Mouse (Mus musculus) liver, embryonic 16.5 days (tissue): ENCODE measurements around the gene Lrrfip2. TPM values are rescaled to one million over a fixed set of nuclear protein-coding genes. Genes with fewer than 3 reads are reported as not detected.

Source experiments
- ATAC-seq: fragments of 200-750 bp; cut with Nextera tagmentation; 2 replicates; pipeline ENCODE4 v1.8.0; 2017; ENCODE audit warnings: low read depth, mild to moderate bottlenecking, moderate number of reproducible peaks, moderate library complexity
- H3K27ac ChIP-seq: fragments of 300-500 bp; sonication (generic); 2 replicates; pipeline ENCODE4 v1.5.1; 2014; ENCODE audit warnings: mild to moderate bottlenecking, low read length
- H3K27me3 ChIP-seq: fragments of 300-500 bp; sonication (generic); 2 replicates; pipeline ENCODE4 v1.6.1; 2014; ENCODE audit warnings: low read depth, low read length, mixed read lengths; ENCODE audit not compliant: control insufficient read depth, insufficient read depth
- H3K36me3 ChIP-seq: fragments of 300-500 bp; sonication (generic); 2 replicates; pipeline ENCODE4 v1.6.1; 2014; ENCODE audit warnings: mild to moderate bottlenecking; ENCODE audit not compliant: control insufficient read depth, insufficient read depth
- H3K4me1 ChIP-seq: fragments of 300-500 bp; sonication (generic); 2 replicates; pipeline ENCODE4 v1.6.1; 2014; ENCODE audit warnings: low read depth, low read length, mixed read lengths; ENCODE audit not compliant: control insufficient read depth
- H3K4me2 ChIP-seq: fragments of 300-500 bp; sonication (generic); 2 replicates; pipeline ENCODE4 v1.6.1; 2014; ENCODE audit warnings: low read depth, low read length, mixed read lengths
- H3K4me3 ChIP-seq: fragments of 300-500 bp; sonication (generic); 2 replicates; pipeline ENCODE4 v1.5.1; 2014; ENCODE audit warnings: low read depth, mild to moderate bottlenecking, low read length
- H3K9ac ChIP-seq: fragments of 300-500 bp; sonication (generic); 2 replicates; pipeline ENCODE4 v1.6.1; 2014; ENCODE audit warnings: low read depth, low read length
- H3K9me3 ChIP-seq: fragments of 300-500 bp; sonication (generic); replicated peaks from 2 replicates; pipeline ENCODE4 v1.6.1; 2016; ENCODE audit warnings: low read length; ENCODE audit not compliant: control insufficient read depth
- WGBS: fragments of 180-500 bp; shearing (Covaris S2); extraction: QIAGEN DNeasy Blood & Tissue Kit; methylation state at CpG from one replicate; pipeline ENCODE4 v1.1.7; 2014; ENCODE audit not compliant: insufficient replicate concordance; 5-methylcytosine and 5-hydroxymethylcytosine counted together
- polyA plus RNA-seq: library from polyadenylated mRNA; unstranded; fragments of >200 nt; fragmentation: Nextera tagmentation; extraction: Ambion mirVana; gene quantifications from 2 replicates; pipeline ENCODE4 v1.2.1, GENCODE M21; 2015

Lrrfip2 gene
- polyA plus RNA-seq, 1 experiment from 2014 or later: 16.2 TPM

DNA sequence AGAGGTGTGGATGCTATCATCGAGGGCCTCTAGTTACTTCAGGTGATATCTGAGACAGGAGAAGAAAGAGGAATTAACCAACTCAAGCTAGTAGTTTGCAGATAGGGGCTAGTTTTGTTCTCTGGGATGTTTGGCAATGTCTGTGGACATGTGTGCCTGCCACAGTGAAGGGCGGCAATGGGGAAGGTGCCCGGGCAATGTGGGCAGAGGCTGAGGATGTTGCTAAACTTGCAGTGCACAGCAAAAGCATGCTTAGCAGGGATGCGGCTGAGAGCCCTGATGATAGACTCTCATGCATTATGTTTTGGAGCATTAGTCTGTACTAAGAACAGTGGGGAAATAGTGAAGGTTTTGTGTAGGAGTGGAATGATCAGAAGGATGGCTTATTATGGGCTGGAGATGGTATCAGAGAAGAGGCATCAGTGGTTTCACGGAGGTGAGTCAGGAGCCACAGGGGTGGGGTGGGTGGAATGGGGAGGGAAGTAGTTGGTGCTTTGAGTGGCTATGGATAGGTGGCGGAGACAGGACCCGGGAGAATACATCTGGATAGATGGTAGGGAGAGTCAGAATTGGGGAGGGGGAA, 28.9 kb downstream of the Lrrfip2 start:
- Histone ChIP-seq H3K27me3 (no peaks in the 10 kb centered on the region), H3K4me1 (peaks cover 10% of the 10 kb centered on the region), H3K9ac (no peak overlapping the region), H3K4me2 (no peak overlapping the region), H3K36me3 (no peaks in the 10 kb centered on the region), H3K27ac (peak overlapping the region; percentile 9; the same call in 1 of the 2 replicates), H3K4me3 (no peak overlapping the region; the same call in 1 of the 2 replicates), H3K9me3 (no peaks in the 10 kb centered on the region)
- peak; percentile 35; the same call in 1 of the 2 replicates for ATAC-seq
- WGBS: 75% methylated on average over 7 of the region's 7 CpGs

DNA sequence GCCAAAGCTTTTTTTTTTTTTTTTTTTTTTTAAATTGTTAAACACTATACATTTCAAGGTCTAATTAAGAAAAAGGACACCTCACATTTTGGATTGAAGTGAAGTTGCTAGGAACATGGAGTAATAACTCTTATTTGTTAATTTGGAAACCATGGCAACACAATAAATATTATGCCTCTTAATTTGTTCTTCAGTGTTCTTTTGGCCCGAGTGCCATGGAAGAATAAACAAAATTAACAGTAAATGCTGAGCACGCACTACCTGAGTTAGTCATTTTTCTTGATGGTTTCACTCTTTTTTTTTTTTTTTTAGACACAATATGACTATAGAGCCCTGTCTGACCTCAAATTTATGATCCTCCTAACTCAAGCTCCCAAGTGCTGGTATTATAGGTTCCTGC, 30.6 kb downstream of the Lrrfip2 start:
- Histone ChIP-seq H3K27ac (no peak overlapping the region), H3K9ac (no peak overlapping the region), H3K27me3 (no peaks in the 10 kb centered on the region), H3K9me3 (no peaks in the 10 kb centered on the region), H3K4me2 (no peak overlapping the region), H3K4me3 (no peak overlapping the region), H3K4me1 (peaks cover 10% of the 10 kb centered on the region), H3K36me3 (no peaks in the 10 kb centered on the region)
- ATAC-seq: no peak
- 60% methylated on average over 2 of the region's 2 CpGs for whole genome bisulfite sequencing

DNA sequence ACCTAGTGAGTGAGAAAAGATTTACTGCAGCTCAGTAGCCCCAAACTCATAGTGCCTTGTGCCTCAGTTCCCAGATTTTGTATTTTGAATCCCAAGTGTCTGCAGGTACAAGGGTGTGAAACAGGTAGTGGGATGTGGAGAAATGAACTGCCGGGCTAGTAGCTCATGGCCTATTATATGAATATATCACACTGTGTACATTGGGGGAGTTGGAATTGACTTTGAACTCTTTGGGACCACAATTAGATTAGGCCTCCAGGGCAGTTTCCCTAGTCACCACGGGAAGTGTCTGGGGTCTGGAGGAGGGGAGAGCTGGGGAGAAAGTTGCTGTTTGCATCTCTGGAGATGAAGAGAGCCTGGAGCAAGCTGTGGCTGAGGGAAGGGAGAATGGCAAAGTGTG, 31.0 kb downstream of the Lrrfip2 start:
- Histone ChIP-seq H3K4me2 (no peak overlapping the region), H3K27me3 (no peaks in the 10 kb centered on the region), H3K9ac (no peak overlapping the region), H3K9me3 (no peaks in the 10 kb centered on the region), H3K36me3 (no peaks in the 10 kb centered on the region), H3K4me1 (peaks cover 10% of the 10 kb centered on the region), H3K27ac (no peak overlapping the region), H3K4me3 (no peak overlapping the region)
- no peak for ATAC-seq
- WGBS: 44% methylated on average over 2 of the region's 2 CpGs

DNA sequence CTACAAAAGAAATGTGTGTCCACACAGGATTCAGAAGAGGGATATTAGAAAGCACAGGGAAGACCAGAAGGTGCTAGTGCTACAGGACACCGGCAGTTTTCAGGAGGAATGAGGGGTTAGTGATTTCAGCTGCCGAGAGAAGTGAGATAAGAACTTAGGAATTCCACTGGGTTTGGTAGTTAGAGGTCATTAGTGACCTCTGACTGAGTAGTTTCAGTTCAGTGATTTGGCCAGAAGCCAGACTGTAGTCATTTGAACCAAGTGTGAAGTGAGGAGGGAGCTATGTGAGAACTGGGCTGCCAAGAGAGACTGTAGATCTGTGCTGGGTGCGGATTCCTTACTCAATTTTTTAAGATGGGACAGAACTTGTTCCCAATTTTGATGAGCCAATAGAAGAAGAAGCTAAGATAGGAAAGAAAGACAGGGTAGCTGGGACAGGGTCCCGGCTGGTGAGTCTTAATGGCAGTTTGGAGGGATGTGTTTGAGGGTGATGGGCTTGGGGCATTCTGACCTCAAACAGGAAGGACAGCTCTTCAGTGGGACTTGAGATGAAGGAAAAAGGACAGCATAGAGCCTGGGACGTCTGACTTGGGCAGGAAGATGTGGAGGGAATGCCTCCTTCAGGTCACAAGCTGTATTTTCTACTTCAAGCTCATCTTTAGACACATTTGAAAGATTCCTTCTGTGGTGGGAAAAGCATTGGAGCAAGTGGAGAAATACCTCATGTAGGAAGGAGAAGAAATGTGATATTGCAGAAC, 32.0 kb downstream of the Lrrfip2 start:
- ATAC-seq: peak; percentile 45; the same call in 1 of the 2 replicates
- no peak overlapping the region for H3K27ac ChIP-seq
- H3K9ac ChIP-seq: no peak overlapping the region
- 50% methylated on average over 5 of the region's 5 CpGs for WGBS
- H3K4me2 ChIP-seq: no peak overlapping the region
- H3K9me3 ChIP-seq: no peaks in the 10 kb centered on the region
- peaks cover 10% of the 10 kb centered on the region for H3K4me1 ChIP-seq
- no peaks in the 10 kb centered on the region for H3K27me3 ChIP-seq
- H3K4me3 ChIP-seq: no peak overlapping the region
- H3K36me3 ChIP-seq: no peaks in the 10 kb centered on the region

DNA sequence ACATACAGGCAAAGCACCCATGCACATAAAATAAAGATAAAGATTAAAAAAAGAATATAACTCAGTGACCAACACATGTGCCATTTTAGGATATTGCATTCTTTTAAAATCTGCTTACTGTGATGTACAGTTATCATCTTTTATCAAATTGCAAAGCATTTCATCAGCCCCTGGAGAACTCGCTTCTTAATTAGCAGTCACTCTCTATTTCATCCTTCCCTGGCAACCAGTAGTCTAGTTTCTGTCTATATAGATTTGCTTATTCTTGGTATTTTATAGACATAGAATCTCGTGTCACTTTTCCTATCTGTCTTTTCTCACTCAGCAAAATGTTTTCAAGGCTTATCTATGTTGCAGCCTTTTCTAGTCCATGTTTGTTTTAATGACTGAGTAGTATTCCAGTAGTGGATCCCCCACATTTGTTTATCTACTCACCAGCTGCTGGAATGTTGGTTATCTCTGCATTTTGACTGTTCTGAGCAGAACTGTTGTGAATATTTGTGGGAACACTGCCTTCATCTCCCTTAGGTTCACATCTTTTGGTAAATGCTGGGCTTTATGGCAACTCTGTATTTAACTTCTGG, 35.0 kb downstream of the Lrrfip2 start:
- Histone ChIP-seq H3K9me3 (no peaks in the 10 kb centered on the region), H3K4me3 (no peak overlapping the region), H3K27me3 (no peaks in the 10 kb centered on the region), H3K4me2 (no peak overlapping the region), H3K4me1 (peaks cover 10% of the 10 kb centered on the region), H3K36me3 (no peaks in the 10 kb centered on the region), H3K27ac (no peak overlapping the region), H3K9ac (no peak overlapping the region)
- 52% methylated on average over 2 of the region's 2 CpGs for WGBS
- no peak for ATAC-seq

DNA sequence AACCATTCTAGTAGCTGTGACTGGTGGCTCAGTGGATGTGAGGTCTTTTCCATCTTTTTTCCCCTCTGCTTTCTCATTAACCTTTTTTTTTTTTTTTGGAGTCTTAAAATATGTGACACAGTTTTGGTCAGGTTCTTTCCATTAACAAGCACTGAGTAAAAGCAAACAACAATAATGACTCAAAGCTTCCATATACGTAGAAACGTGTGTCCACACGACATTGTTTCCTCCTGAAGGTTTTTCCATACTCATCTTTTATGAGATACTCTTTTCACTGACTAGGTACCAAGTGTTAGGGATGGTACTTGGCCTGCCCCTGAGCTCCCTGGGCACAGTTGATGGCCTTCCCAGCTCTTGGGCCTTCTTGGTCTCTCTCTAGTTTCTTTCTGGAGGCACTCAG, 35.6 kb downstream of the Lrrfip2 start:
- no peak overlapping the region for H3K4me2 ChIP-seq
- H3K36me3 ChIP-seq: no peaks in the 10 kb centered on the region
- H3K4me1 ChIP-seq: peaks cover 10% of the 10 kb centered on the region
- 81% methylated on average over 3 of the region's 3 CpGs for WGBS
- ATAC-seq: no peak
- H3K9me3 ChIP-seq: no peaks in the 10 kb centered on the region
- no peak overlapping the region for H3K27ac ChIP-seq
- H3K27me3 ChIP-seq: no peaks in the 10 kb centered on the region
- no peak overlapping the region for H3K9ac ChIP-seq
- no peak overlapping the region for H3K4me3 ChIP-seq

- no peak overlapping the region for H3K27ac ChIP-seq
Observed at GRCm38 (mm10) chr9:111155764-111156458, 38.5 kb downstream of the Lrrfip2 start.

GRCm38 (mm10) chr9:111159562-111159961, 42.2 kb downstream of the Lrrfip2 start:
- Histone ChIP-seq H3K27me3 (no peaks in the 10 kb centered on the region), H3K27ac (no peak overlapping the region), H3K4me3 (no peak overlapping the region), H3K9ac (no peak overlapping the region), H3K4me2 (no peak overlapping the region), H3K4me1 (no peaks in the 10 kb centered on the region; the same call in 1 of the 2 replicates), H3K36me3 (no peaks in the 10 kb centered on the region), H3K9me3 (no peaks in the 10 kb centered on the region)
- ATAC-seq: no peak
- 69% methylated on average over 1 of the region's 1 CpGs for WGBS

More at GRCm38 (mm10) chr9:111155764-111156458, 38.5 kb downstream of the Lrrfip2 start:
- Histone ChIP-seq H3K4me3 (no peak overlapping the region), H3K9ac (no peak overlapping the region), H3K9me3 (no peaks in the 10 kb centered on the region), H3K36me3 (no peaks in the 10 kb centered on the region), H3K27me3 (no peaks in the 10 kb centered on the region), H3K4me1 (no peaks in the 10 kb centered on the region; the same call in 1 of the 2 replicates), H3K4me2 (no peak overlapping the region)
- WGBS: 82% methylated on average over 11 of the region's 11 CpGs
- ATAC-seq: peak; percentile 30; the same call in 1 of the 2 replicates
